Mouse (Mus musculus) cerebellum, adult 9-11 months (tissue): ENCODE measurements around the gene Gm20388.
A peak's percentile ranks its signal among the peaks of the same experiment; 100 is the strongest.

Experiments used
- DNase-seq: peaks from one replicate; pipeline ENCODE4 v3.0.0; 2022

The Gm20388 gene

GRCm38 (mm10) chr8:124044931-124045330, 4134.3 kb downstream of the Gm20388 start:
- no peak for DNase-seq

- DNase-seq: no peak
Measured at GRCm38 (mm10) chr8:124045856-124046255, 4135.2 kb downstream of the Gm20388 start.

GRCm38 (mm10) chr8:124052110-124052509, 4141.5 kb downstream of the Gm20388 start:
- peak; percentile 57 for DNase-seq

GRCm38 (mm10) chr8:124052568-124052967, 4141.9 kb downstream of the Gm20388 start:
- no peak for DNase-seq

- DNase-seq: no peak
Measured at GRCm38 (mm10) chr8:124056832-124057655, 4146.4 kb downstream of the Gm20388 start.

GRCm38 (mm10) chr8:124066325-124067058, 4155.9 kb downstream of the Gm20388 start:
- DNase-seq: no peak

- DNase-seq: no peak
Measured at GRCm38 (mm10) chr8:124067059-124067750, 4156.6 kb downstream of the Gm20388 start.

- no peak for DNase-seq
Measured at GRCm38 (mm10) chr8:124070363-124071324, 4160.0 kb downstream of the Gm20388 start.

- DNase-seq: no peak
Measured at GRCm38 (mm10) chr8:124075977-124076376, 4165.3 kb downstream of the Gm20388 start.

GRCm38 (mm10) chr8:124076416-124076815, 4165.8 kb downstream of the Gm20388 start:
- DNase-seq: no peak

- no peak for DNase-seq
Measured at GRCm38 (mm10) chr8:124077377-124077776, 4166.7 kb downstream of the Gm20388 start.

GRCm38 (mm10) chr8:124077998-124078397, 4167.4 kb downstream of the Gm20388 start:
- no peak for DNase-seq

GRCm38 (mm10) chr8:124078969-124079368, 4168.3 kb downstream of the Gm20388 start:
- DNase-seq: no peak

- DNase-seq: no peak
Measured at GRCm38 (mm10) chr8:124080467-124081326, 4170.1 kb downstream of the Gm20388 start.

GRCm38 (mm10) chr8:124082616-124083015, 4172.0 kb downstream of the Gm20388 start:
- no peak for DNase-seq

GRCm38 (mm10) chr8:124083611-124084010, 4173.0 kb downstream of the Gm20388 start:
- no peak for DNase-seq

GRCm38 (mm10) chr8:124085668-124086067, 4175.0 kb downstream of the Gm20388 start:
- DNase-seq: no peak

- DNase-seq: no peak
Measured at GRCm38 (mm10) chr8:124088092-124088613, 4177.5 kb downstream of the Gm20388 start.

GRCm38 (mm10) chr8:124089016-124089415, 4178.4 kb downstream of the Gm20388 start:
- DNase-seq: no peak

- DNase-seq: no peak
Measured at GRCm38 (mm10) chr8:124090473-124090872, 4179.8 kb downstream of the Gm20388 start.
